In genomic region chr15:85534215-85534614, GRCm38 (mm10) we compare ENCODE assay signal across 19 mouse cellular contexts. TPM values are rescaled to one million over a fixed set of nuclear protein-coding genes. Genes with fewer than 3 reads are reported as not detected.
DNase-seq lines count a peak whose midpoint lies in the region; ATAC-seq and TF ChIP-seq lines count a peak whose summit lies in the region.
"Had no signal": no experiment of that assay in that cellular context is flagged by ENCODE, and none has a peak within 500 bp of the region (broad histone marks: within the 10 kb centered on the region; RNA-seq: fewer than 3 reads in every experiment).

No protein-coding gene starts in this region.

- no peak overlapping the region for H3K27ac ChIP-seq in embryonic facial prominence, embryonic 14.5 days (replicated peaks; ENCODE audit: low read depth, low read length)
- H3K27ac ChIP-seq in embryonic facial prominence, embryonic 10.5 days (replicated peaks) = no peak overlapping the region
- H3K27ac ChIP-seq in lung, embryonic 16.5 days (ENCODE audit: low read length) = peak overlapping the region; percentile 83
- H3K27ac ChIP-seq in stomach, postnatal 0 days (replicated peaks) = no peak overlapping the region
- H3K27ac ChIP-seq in layer of hippocampus, adult 2 months = no peak overlapping the region
- H3K27ac ChIP-seq: embryonic facial prominence, embryonic 15.5 days; hindbrain, embryonic 15.5 days; neural tube, embryonic 12.5 days had no signal

- WGBS in embryonic facial prominence, embryonic 14.5 days = 71% methylated on average over 8 of the region's 8 CpGs
- 86% methylated on average over 8 of the region's 8 CpGs for WGBS in embryonic facial prominence, embryonic 10.5 days
- WGBS in lung, embryonic 16.5 days = 34% methylated on average over 8 of the region's 8 CpGs
- 46% methylated on average over 8 of the region's 8 CpGs for WGBS in stomach, postnatal 0 days

- H3K9me3 ChIP-seq in embryonic facial prominence, embryonic 14.5 days (ENCODE audit: control insufficient read depth, low read length) = no peaks in the 10 kb centered on the region
- no peaks in the 10 kb centered on the region for H3K9me3 ChIP-seq in embryonic facial prominence, embryonic 10.5 days
- no peaks in the 10 kb centered on the region for H3K9me3 ChIP-seq in lung, embryonic 16.5 days (ENCODE audit: control insufficient read depth, low read length)
- H3K9me3 ChIP-seq in stomach, postnatal 0 days (ENCODE audit: control insufficient read depth, low read length) = no peaks in the 10 kb centered on the region
- H3K9me3 ChIP-seq: embryonic facial prominence, embryonic 15.5 days; hindbrain, embryonic 15.5 days; neural tube, embryonic 12.5 days had no signal

- ATAC-seq in embryonic facial prominence, embryonic 14.5 days (ENCODE audit: low read depth) = peak; percentile 41; the same call in 1 of the 2 replicates
- ATAC-seq in lung, embryonic 16.5 days (ENCODE audit: low read depth) = peak; percentile 87
- peak; percentile 51 for ATAC-seq in stomach, postnatal 0 days (ENCODE audit: low FRiP score, low TSS enrichment)

- H3K4me3 ChIP-seq in embryonic facial prominence, embryonic 14.5 days (ENCODE audit: low read depth, low read length) = no peak overlapping the region
- H3K4me3 ChIP-seq in embryonic facial prominence, embryonic 10.5 days = no peak overlapping the region
- H3K4me3 ChIP-seq in lung, embryonic 16.5 days (ENCODE audit: low read length) = no peak overlapping the region
- no peak overlapping the region for H3K4me3 ChIP-seq in stomach, postnatal 0 days (ENCODE audit: low read depth, low read length)
- no peak overlapping the region for H3K4me3 ChIP-seq in layer of hippocampus, adult 2 months
- H3K4me3 ChIP-seq: embryonic facial prominence, embryonic 15.5 days; hindbrain, embryonic 15.5 days; neural tube, embryonic 12.5 days had no signal

- no peak overlapping the region for H3K9ac ChIP-seq in embryonic facial prominence, embryonic 14.5 days (ENCODE audit: low read depth, low read length)
- peak overlapping the region; percentile 42; the same call in 1 of the 2 replicates for H3K9ac ChIP-seq in lung, embryonic 16.5 days (ENCODE audit: low read length)
- H3K9ac ChIP-seq in stomach, postnatal 0 days (ENCODE audit: low read length) = no peak overlapping the region
- H3K9ac ChIP-seq: embryonic facial prominence, embryonic 15.5 days; hindbrain, embryonic 15.5 days; neural tube, embryonic 12.5 days had no signal

- no peak for TF ChIP-seq CTCF in stomach, postnatal 0 days (IDR thresholded peaks at IDR 0.05; ENCODE audit: low read depth)
- TF ChIP-seq CTCF in layer of hippocampus, adult 2 months (conservative IDR thresholded peaks at IDR 0.05) = no peak

- no peak for TF ChIP-seq EP300 in stomach, postnatal 0 days (optimal IDR thresholded peaks at IDR 0.05)

- peak; percentile 19 for DNase-seq in embryonic facial prominence, embryonic 14.5 days (ENCODE audit: low spot score)
- no peak for DNase-seq in embryonic facial prominence, embryonic 10.5 days (ENCODE audit: low spot score)
- DNase-seq in urinary bladder, postnatal 25 days (ENCODE audit: low spot score) = peak; percentile 44
- no peak for DNase-seq in urinary bladder, adult 18-20 months (ENCODE audit: low spot score in 2 of 2)
- DNase-seq in stomach, postnatal 0 days (ENCODE audit: low spot score) = peak; percentile 60
- DNase-seq in layer of hippocampus, postnatal 25 days (ENCODE audit: extremely low spot score in 1 of 2, low spot score in 1 of 2) = no peak
- no peak for DNase-seq in layer of hippocampus, adult 2 months (ENCODE audit: low spot score in 2 of 2)
- DNase-seq: B cell, adult 2 months; cerebellum, adult 9-10 months; right cerebral cortex, postnatal 25 days; thymus, adult 18-20 months had no signal

- no peaks in the 10 kb centered on the region for H3K36me3 ChIP-seq in embryonic facial prominence, embryonic 14.5 days (ENCODE audit: control insufficient read depth, insufficient read depth, low read length)
- peaks cover 22% of the 10 kb centered on the region for H3K36me3 ChIP-seq in embryonic facial prominence, embryonic 10.5 days (replicated peaks)
- no peaks in the 10 kb centered on the region for H3K36me3 ChIP-seq in lung, embryonic 16.5 days (ENCODE audit: control insufficient read depth, insufficient read depth, low read length)
- H3K36me3 ChIP-seq in stomach, postnatal 0 days (ENCODE audit: control insufficient read depth, insufficient read depth, low read length) = no peaks in the 10 kb centered on the region
- H3K36me3 ChIP-seq: embryonic facial prominence, embryonic 15.5 days; hindbrain, embryonic 15.5 days had no signal

- H3K4me2 ChIP-seq in embryonic facial prominence, embryonic 14.5 days (ENCODE audit: low read depth, low read length) = no peak overlapping the region
- H3K4me2 ChIP-seq in lung, embryonic 16.5 days (ENCODE audit: low read depth, low read length) = no peak overlapping the region
- H3K4me2 ChIP-seq in stomach, postnatal 0 days (replicated peaks; ENCODE audit: low read depth) = no peak overlapping the region
- H3K4me2 ChIP-seq: embryonic facial prominence, embryonic 15.5 days; hindbrain, embryonic 15.5 days; neural tube, embryonic 12.5 days had no signal

- no peaks in the 10 kb centered on the region for H3K4me1 ChIP-seq in embryonic facial prominence, embryonic 14.5 days (ENCODE audit: control insufficient read depth, insufficient read depth, low read length)
- peaks cover 27% of the 10 kb centered on the region for H3K4me1 ChIP-seq in embryonic facial prominence, embryonic 10.5 days
- H3K4me1 ChIP-seq in lung, embryonic 16.5 days (replicated peaks; ENCODE audit: control insufficient read depth, insufficient read depth, low read length) = peaks cover 30% of the 10 kb centered on the region
- no peaks in the 10 kb centered on the region for H3K4me1 ChIP-seq in stomach, postnatal 0 days (replicated peaks; ENCODE audit: control insufficient read depth, insufficient read depth)

- no peaks in the 10 kb centered on the region for H3K27me3 ChIP-seq in embryonic facial prominence, embryonic 14.5 days (replicated peaks; ENCODE audit: control insufficient read depth, insufficient read depth, low read length)
- peaks cover 52% of the 10 kb centered on the region for H3K27me3 ChIP-seq in embryonic facial prominence, embryonic 10.5 days (replicated peaks; ENCODE audit: low read depth, poor library complexity, severe bottlenecking)
- no peaks in the 10 kb centered on the region for H3K27me3 ChIP-seq in lung, embryonic 16.5 days (ENCODE audit: control insufficient read depth, insufficient read depth, low read depth, low read length)
- H3K27me3 ChIP-seq in stomach, postnatal 0 days (ENCODE audit: control insufficient read depth, insufficient read depth, low read length) = no peaks in the 10 kb centered on the region
- H3K27me3 ChIP-seq: embryonic facial prominence, embryonic 15.5 days; hindbrain, embryonic 15.5 days had no signal

RNA-seq across cellular contexts. Expression of gene 7530416G11Rik, which starts 31.2 kb away (rescaled TPM):
- not detected in 2 replicates for polyA plus RNA-seq in embryonic facial prominence, embryonic 14.5 days (2014; fragmentation: Nextera tagmentation; extraction: Ambion mirVana)
- not detected in 2 replicates for polyA plus RNA-seq in embryonic facial prominence, embryonic 10.5 days (2016; fragmentation: Nextera tagmentation; extraction: Ambion mirVana)
- not detected in 2 replicates for polyA plus RNA-seq in lung, embryonic 16.5 days (2015; fragmentation: Nextera tagmentation; extraction: Ambion mirVana)
- polyA plus RNA-seq in stomach, postnatal 0 days (2015; fragmentation: Nextera tagmentation; extraction: Ambion mirVana) = not detected in 2 replicates
- not detected for total RNA-seq in layer of hippocampus, postnatal 25 days (2021)
- total RNA-seq in layer of hippocampus, adult 2 months (2021) = not detected
- total RNA-seq: granulocyte monocyte progenitor cell, adult 5-6 weeks; layer of hippocampus, postnatal 14 days; megakaryocyte-erythroid progenitor cell, adult 5-6 weeks had no signal
- polyA plus RNA-seq: embryonic facial prominence, embryonic 15.5 days; hindbrain, embryonic 15.5 days; limb, embryonic 14.5 days; neural tube, embryonic 12.5 days had no signal

RNA-seq across cellular contexts. Expression of gene Wnt7b, which starts 48.1 kb away (rescaled TPM):
- polyA plus RNA-seq in embryonic facial prominence, embryonic 14.5 days (2014; fragmentation: Nextera tagmentation; extraction: Ambion mirVana) = 15.7 and 17.8 TPM in 2 replicates
- polyA plus RNA-seq in embryonic facial prominence, embryonic 10.5 days (2016; fragmentation: Nextera tagmentation; extraction: Ambion mirVana) = 22.0 and 29.5 TPM in 2 replicates
- polyA plus RNA-seq in lung, embryonic 16.5 days (2015; fragmentation: Nextera tagmentation; extraction: Ambion mirVana) = 40.2 and 44.8 TPM in 2 replicates
- 20.6 and 24.4 TPM in 2 replicates for polyA plus RNA-seq in stomach, postnatal 0 days (2015; fragmentation: Nextera tagmentation; extraction: Ambion mirVana)
- 10 to 100 TPM; 45.3 to 46.9 TPM for total RNA-seq in layer of hippocampus, postnatal 25 days (2021)
- 10 to 100 TPM; 46.4 to 47.6 TPM for total RNA-seq in layer of hippocampus, adult 2 months (2021)
- total RNA-seq: granulocyte monocyte progenitor cell, adult 5-6 weeks; megakaryocyte-erythroid progenitor cell, adult 5-6 weeks had no signal

Comparison
In these comparisons a context has a peak if more than half of its experiments do, and no peak if none do; other contexts are left out.
1. DNase-seq: peak in embryonic facial prominence, embryonic 14.5 days (single experiment), urinary bladder, postnatal 25 days (single experiment) and stomach, postnatal 0 days (single experiment); none in embryonic facial prominence, embryonic 10.5 days (single experiment), urinary bladder, adult 18-20 months (0 of 2), layer of hippocampus, postnatal 25 days (0 of 2) and layer of hippocampus, adult 2 months (0 of 2).
2. Peak in every context shown above with its lines, with median percentiles within 50 percentile points of each other: ATAC-seq.